9 mouse cellular contexts compared by ENCODE assay signal in the genomic region with DNA sequence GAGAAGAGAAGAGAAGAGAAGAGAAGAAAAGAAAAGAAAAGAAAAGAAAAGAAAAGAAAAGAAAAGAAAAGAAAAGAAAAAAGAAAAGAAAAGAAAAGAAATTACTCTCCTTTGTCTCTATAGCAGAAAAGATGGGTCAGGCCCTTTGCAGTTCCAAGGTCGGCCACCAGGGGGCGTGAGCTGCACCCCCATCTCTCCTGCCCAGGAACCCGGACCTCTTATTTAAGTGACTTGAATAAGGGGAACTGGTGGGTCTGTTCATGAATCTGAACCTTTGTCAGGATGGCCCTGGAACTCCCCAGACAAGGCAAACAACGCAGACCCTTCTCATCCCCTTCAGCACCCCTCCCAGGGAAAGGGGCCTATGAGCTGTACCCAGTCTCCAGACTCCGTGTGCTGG. TPM values are rescaled to one million over a fixed set of nuclear protein-coding genes. Genes with fewer than 3 reads are reported as not detected.
DNase-seq lines count a peak whose midpoint lies in the region; ATAC-seq and TF ChIP-seq lines count a peak whose summit lies in the region.
"Had no signal": no experiment of that assay in that cellular context is flagged by ENCODE, and none has a peak within 500 bp of the region (broad histone marks: within the 10 kb centered on the region; RNA-seq: fewer than 3 reads in every experiment).

No protein-coding gene starts in this region.

- no peak overlapping the region for H3K27ac ChIP-seq in midbrain, postnatal 0 days (ENCODE audit: low read depth, low read length)
- no peak overlapping the region for H3K27ac ChIP-seq in midbrain, embryonic 10.5 days (replicated peaks)

- DNase-seq in cerebellum, postnatal 10 days: peak; percentile 71 to 76
- DNase-seq in midbrain, postnatal 0 days (ENCODE audit: low spot score): no peak
- DNase-seq in midbrain, embryonic 10.5 days (ENCODE audit: low spot score): no peak
- peak; percentile 37 to 54 for DNase-seq in kidney, postnatal 25 days
- peak; percentile 20 to 59 for DNase-seq in thymus, postnatal 10 days (ENCODE audit: low spot score in 2 of 2)
- DNase-seq in embryo, embryonic 10 days (ENCODE audit: low spot score): no peak
- DNase-seq in right cerebral cortex, postnatal 4 days: no peak

- ATAC-seq in cerebellum, adult (ENCODE audit: insufficient number of reproducible peaks, low FRiP score, low TSS enrichment): no peak
- no peak for ATAC-seq in midbrain, postnatal 0 days (ENCODE audit: low FRiP score)

- H3K9me3 ChIP-seq in midbrain, postnatal 0 days (ENCODE audit: low read length): no peaks in the 10 kb centered on the region
- H3K9me3 ChIP-seq in midbrain, embryonic 10.5 days (replicated peaks): no peaks in the 10 kb centered on the region

- no peak overlapping the region for H3K4me2 ChIP-seq in midbrain, postnatal 0 days (ENCODE audit: low read depth, low read length, poor library complexity, severe bottlenecking)

- 45% methylated on average over 5 of the region's 5 CpGs for WGBS in midbrain, postnatal 0 days
- 44% methylated on average over 5 of the region's 5 CpGs for WGBS in midbrain, embryonic 10.5 days

- TF ChIP-seq CTCF in midbrain, postnatal 0 days (IDR thresholded peaks at IDR 0.05): peak; percentile 58

- H3K36me3 ChIP-seq in midbrain, postnatal 0 days (ENCODE audit: insufficient read depth, low read length): no peaks in the 10 kb centered on the region
- H3K36me3 ChIP-seq in midbrain, embryonic 10.5 days: no peaks in the 10 kb centered on the region

- H3K4me1 ChIP-seq in midbrain, postnatal 0 days (ENCODE audit: insufficient read depth, low read length): no peaks in the 10 kb centered on the region
- peaks cover 6% of the 10 kb centered on the region; the same call in 1 of the 2 replicates for H3K4me1 ChIP-seq in midbrain, embryonic 10.5 days

- no peaks in the 10 kb centered on the region for H3K27me3 ChIP-seq in midbrain, postnatal 0 days (ENCODE audit: insufficient read depth, low read length)
- H3K27me3 ChIP-seq in midbrain, embryonic 10.5 days (ENCODE audit: low read depth, poor library complexity, severe bottlenecking): peaks cover 34% of the 10 kb centered on the region

- H3K4me3 ChIP-seq in midbrain, postnatal 0 days (ENCODE audit: low read depth, low read length): no peak overlapping the region
- H3K4me3 ChIP-seq in midbrain, embryonic 10.5 days: no peak overlapping the region

- H3K9ac ChIP-seq in midbrain, postnatal 0 days (replicated peaks; ENCODE audit: low read length, poor library complexity, severe bottlenecking): no peak overlapping the region

RNA-seq across cellular contexts. Expression of gene Sdsl, which starts 7.5 kb away (rescaled TPM):
- 3.4 and 4.4 TPM in 2 replicates for total RNA-seq in midbrain, postnatal 0 days (2014; rRNA removed)
- 5.8 and 6.0 TPM in 2 replicates for polyA plus RNA-seq in midbrain, postnatal 0 days (2015; fragmentation: Nextera tagmentation; extraction: Ambion mirVana)
- polyA plus RNA-seq in midbrain, embryonic 10.5 days (2016; fragmentation: Nextera tagmentation; extraction: Ambion mirVana): 5.5 and 6.2 TPM in 2 replicates

RNA-seq across cellular contexts. Expression of gene Sds, which starts 11.3 kb away (rescaled TPM):
- total RNA-seq in midbrain, postnatal 0 days (2014; rRNA removed): not detected in 2 replicates
- polyA plus RNA-seq in midbrain, postnatal 0 days (2015; fragmentation: Nextera tagmentation; extraction: Ambion mirVana): 0.17 and 0.23 TPM in 2 replicates
- not detected in 2 replicates for polyA plus RNA-seq in midbrain, embryonic 10.5 days (2016; fragmentation: Nextera tagmentation; extraction: Ambion mirVana)
- polyA plus RNA-seq: gonadal fat pad, adult 2 months had no signal

RNA-seq across cellular contexts. Expression of gene Lhx5, which starts 33.6 kb away (rescaled TPM):
- total RNA-seq in midbrain, postnatal 0 days (2014; rRNA removed): 27.0 and 30.3 TPM in 2 replicates
- polyA plus RNA-seq in midbrain, postnatal 0 days (2015; fragmentation: Nextera tagmentation; extraction: Ambion mirVana): 13.9 and 14.7 TPM in 2 replicates
- 23.5 and 30.5 TPM in 2 replicates for polyA plus RNA-seq in midbrain, embryonic 10.5 days (2016; fragmentation: Nextera tagmentation; extraction: Ambion mirVana)
- polyA plus RNA-seq: gonadal fat pad, adult 2 months had no signal

RNA-seq across cellular contexts. Expression of gene Plbd2, which starts 38.4 kb away (rescaled TPM):
- 26.7 and 27.9 TPM in 2 replicates for total RNA-seq in midbrain, postnatal 0 days (2014; rRNA removed)
- polyA plus RNA-seq in midbrain, postnatal 0 days (2015; fragmentation: Nextera tagmentation; extraction: Ambion mirVana): 49.9 and 52.9 TPM in 2 replicates
- 35.6 and 37.0 TPM in 2 replicates for polyA plus RNA-seq in midbrain, embryonic 10.5 days (2016; fragmentation: Nextera tagmentation; extraction: Ambion mirVana)

RNA-seq across cellular contexts. Expression of gene Slc8b1, which starts 45.9 kb away (rescaled TPM):
- 1.9 and 2.1 TPM in 2 replicates for total RNA-seq in midbrain, postnatal 0 days (2014; rRNA removed)
- polyA plus RNA-seq in midbrain, postnatal 0 days (2015; fragmentation: Nextera tagmentation; extraction: Ambion mirVana): 2.5 and 2.7 TPM in 2 replicates
- 3.9 and 4.6 TPM in 2 replicates for polyA plus RNA-seq in midbrain, embryonic 10.5 days (2016; fragmentation: Nextera tagmentation; extraction: Ambion mirVana)

Comparison
In these comparisons a context has a peak if more than half of its experiments do, and no peak if none do; other contexts are left out.
1. DNase-seq: peak in cerebellum, postnatal 10 days (2 of 2), kidney, postnatal 25 days (2 of 2) and thymus, postnatal 10 days (2 of 2); none in midbrain, postnatal 0 days (single experiment), midbrain, embryonic 10.5 days (single experiment), embryo, embryonic 10 days (single experiment) and right cerebral cortex, postnatal 4 days (single experiment).